Mouse (Mus musculus) natural killer cell, adult 2 months (primary cell): ENCODE results near the gene Rimbp3.
"Not testable (repeated sequence)": the region's sequence is repeated elsewhere in the genome, so short reads cannot be mapped to it uniquely, and the experiment has no call there.

Source experiments
- DNase-seq, 2 experiments: peaks; one replicate each; pipeline ENCODE4 v3.0.0; 2022; ENCODE audit warnings: low spot score in 2 of 2

Rimbp3 gene

DNA sequence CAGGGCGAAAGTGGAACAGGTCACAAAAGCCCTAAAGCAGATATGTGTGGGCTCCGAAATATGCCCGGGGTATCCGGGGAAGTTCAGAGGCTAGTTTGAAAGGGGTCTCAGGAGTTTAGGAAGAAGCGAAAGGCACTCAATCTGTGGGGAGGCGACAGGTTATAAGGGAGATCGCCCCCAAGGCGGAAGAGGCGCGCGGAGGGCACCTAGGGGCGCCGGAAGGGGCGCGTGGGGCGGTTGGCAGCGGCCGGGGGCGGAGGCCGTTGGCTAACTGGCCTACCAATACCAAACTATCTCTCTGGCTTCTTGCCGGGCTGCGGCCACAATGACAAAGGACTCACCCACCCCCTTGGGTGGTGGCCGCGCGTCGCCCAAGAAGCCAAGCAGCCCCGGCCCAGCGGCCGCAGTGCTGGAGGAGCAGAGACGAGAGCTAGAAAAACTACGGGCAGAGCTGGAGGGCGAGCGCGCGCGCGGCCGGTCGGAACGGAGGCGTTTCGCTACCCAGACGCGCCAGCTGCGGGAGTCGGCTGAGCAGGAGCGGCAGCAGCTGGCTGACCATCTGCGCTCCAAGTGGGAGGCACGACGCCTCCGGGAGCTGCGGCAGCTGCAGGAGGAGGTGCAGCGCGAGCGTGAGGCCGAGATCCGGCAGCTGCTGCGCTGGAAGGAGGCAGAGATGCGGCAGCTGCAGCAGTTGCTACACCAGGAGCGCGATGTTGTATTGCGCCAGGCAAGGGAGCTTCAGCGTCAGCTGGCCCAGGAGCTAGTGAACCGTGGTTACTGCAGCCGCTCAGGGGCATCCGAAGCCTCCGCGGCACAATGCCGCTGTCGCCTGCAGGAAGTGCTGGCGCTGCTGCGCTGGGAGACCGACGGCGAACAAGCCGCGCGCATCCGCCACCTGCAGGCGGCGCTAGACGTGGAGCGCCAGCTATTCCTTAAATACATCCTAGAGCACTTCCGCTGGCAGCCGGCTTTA lies at the start of gene Rimbp3:
TSS of gene Rimbp3 (plus strand) at position 215 of the 973 bp plus-strand sequence.
- peak; percentile 49 to 69 for DNase-seq

DNA sequence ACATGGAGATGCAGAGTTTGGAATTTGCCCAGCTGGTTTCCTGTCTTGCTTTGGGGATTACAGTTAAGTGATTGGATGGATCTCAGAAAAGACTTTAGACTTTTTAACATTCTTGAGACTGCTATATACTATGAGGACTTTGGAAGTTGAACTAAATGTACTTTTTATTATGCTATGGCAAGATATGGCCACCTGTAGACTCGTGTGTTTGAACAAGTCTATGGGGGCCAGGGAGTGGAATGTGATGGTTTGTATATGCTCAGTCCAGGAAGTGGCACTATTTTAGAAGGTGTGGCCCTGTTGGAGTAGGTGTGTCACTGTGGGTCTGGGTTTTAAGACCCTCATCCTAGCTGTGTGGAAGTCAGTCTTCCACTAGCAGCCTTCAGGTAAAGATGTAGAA lies 42.9 kb upstream of the Rimbp3 start:
- DNase-seq: not testable (repeated sequence)

DNA sequence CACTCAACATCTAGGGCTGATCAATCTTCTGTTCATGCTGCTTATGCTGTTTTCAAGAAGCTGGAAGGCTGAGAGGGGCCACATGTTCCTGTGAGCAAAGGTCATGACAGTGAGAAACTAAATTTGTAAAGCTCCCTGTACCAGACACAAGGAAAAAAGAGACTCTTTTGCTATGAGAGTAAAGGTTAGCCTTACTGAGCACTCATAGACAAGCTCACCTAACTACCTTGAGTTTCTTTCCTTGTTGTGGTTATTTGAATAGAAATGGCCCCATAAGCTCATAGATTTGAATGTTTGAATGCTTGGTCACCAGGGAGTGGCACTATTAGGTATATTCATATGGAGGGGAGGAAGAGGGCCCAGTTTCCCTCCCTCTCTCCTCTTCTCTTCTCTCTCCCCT lies 41.2 kb upstream of the Rimbp3 start:
- DNase-seq: no peak

DNA sequence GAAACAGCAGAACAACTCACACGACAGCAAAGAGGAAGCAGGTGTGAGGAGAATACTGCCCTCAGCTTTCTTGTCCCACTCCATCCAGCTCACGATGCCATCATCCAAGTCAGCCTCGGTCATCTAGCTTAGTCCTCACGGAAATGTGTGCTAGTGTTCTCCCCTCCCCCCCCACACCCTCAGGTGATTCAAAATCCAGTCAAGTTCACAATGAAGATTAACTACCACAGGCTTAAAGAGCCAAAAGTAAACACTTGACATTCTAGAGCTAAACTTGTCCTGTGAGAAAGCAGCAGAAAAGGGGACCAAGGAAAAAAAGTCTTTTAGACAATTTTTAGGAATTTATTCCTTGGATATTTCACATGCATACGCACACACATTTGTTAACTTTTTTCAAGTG lies 40.4 kb upstream of the Rimbp3 start:
- DNase-seq: no peak

DNA sequence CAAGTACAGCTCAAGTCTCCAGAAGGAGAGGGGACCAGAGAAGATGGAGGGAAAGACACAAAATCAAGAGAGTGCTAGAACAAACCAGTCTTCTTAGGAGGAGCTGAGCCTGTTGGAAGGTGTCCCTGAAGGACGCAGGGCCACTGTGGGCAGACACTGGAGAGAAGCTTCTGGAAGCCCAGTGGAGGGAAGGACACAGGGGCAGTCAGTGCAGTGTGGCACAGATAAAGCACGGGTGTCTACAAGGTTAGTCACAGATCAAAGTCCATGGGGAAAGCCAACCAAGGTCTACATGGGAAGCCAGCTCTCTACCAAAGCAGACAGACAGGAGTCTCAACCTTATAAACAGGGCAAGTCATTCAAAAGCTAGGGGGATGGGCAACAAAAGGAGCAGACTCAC lies 32.6 kb upstream of the Rimbp3 start:
- DNase-seq: no peak

DNA sequence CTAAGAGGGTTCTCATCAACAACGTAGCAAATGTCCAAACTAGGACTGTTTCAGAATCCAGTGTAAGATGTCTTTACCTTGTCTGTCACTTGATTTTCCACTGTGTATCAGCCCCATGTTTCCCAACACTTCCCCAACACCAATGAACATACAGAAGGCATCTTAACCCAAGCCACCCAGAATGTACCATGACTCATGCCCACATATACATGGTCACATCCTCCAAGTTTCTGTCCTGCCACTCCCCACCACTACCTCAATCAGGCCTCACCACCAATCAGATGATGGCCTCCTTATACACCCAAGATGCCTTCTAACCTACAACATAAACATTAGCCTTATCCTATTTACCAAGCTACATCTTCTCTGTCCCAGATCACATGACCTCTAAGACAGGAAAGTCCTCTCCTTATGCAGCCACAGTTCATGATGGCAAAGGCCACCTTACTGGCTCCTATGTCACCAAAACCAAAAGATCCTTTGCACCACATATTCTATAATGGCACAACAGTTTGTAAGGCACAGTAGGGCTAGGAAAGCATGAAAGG lies 30.7 kb upstream of the Rimbp3 start:
- DNase-seq: peak in 1 of 2 experiments; percentile 6

DNA sequence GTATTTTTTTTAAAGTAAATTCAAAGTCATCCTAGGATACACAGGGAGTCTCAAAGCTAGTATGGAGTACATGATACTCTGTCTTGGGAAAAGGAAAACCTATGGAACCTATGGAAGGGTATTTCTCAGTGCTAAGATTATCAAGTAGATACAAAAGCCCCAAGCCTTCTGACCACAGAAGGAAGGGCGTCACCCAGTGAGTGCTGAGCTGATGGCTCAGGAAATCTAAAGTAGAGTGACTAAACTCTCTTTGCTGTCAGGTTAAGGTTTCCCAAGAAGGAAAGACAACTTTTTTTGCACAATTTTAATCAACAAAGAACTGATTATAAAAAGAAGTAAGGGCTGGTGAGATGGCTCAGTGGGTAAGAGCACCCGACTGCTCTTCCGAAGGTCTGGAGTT lies 28.7 kb upstream of the Rimbp3 start:
- DNase-seq: peak in 1 of 2 experiments; percentile 13

DNA sequence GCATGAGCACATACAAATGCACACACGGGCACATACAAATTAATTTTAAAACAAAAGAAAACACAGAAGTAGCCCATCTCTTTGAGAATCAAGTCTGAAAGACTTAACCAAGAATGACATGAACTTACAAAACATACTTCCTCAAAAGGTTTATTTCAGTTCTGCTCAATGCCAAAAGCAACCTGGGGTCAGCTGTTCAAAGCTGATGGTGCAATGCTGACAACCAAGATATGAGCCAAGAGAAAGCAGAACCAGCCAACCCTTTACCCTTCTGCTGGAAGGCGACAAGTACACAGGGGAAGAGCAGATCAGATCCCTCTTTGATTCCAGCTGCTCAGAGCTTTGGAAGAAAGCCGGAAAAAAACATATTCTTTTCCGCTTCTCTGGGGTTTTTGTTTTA lies 27.0 kb upstream of the Rimbp3 start:
- DNase-seq: peak in 1 of 2 experiments; percentile 44

DNA sequence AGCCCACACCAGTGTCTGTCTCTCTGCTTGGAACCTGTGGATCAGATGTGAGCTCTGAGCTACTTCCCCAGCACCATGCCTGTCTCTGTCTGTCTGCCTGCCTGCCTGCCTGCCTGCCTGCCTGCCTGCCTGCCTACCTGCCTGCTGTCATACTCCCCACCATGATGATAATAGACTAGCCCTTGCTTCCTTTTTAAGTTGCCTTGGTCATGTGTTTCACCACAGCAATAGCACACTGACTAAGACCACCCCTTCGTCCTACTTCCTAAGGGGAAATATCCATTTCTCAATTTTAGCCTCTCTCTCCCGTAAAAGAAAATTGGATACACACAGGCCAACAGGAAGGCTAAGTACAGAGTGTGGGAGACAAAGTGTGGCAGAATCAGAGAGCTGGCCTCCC lies 26.3 kb upstream of the Rimbp3 start:
- DNase-seq: no peak

DNA sequence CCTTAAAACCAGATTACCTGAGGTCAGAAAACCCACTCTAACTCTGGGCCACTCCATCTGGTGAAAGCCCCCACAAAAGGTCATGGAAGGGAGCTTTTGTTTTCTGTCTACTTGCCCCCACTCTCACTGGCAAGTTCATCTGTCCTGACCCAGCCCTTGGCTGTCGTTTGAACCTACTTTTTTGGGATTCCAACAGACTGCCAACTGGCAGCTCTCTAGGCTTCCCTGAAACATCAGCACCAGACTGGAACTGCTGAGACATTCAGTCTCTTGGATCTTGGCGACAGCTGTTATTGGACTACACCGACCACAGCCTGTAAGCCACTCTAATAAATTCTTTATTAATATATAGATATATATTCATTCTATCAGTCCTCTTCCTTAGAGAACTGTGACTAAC lies 25.4 kb upstream of the Rimbp3 start:
- no peak for DNase-seq

DNA sequence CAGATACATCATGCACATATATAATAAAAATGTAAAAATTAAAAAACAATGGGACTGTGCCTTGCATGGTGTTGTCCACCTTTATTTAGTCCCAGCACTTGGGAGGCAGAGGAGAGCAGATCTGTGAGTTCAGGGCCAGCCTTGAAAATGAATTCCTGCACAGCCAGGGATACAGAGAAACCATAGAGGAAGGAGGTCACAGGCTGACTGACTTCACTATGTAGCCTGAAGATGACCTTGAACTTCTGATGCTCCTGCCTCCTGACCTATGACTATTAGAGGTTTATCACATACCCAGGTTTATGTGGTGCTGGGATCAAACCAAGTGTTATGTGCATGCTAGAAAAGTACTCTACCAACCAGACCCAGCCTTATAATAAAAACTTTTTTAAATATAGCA lies 22.9 kb upstream of the Rimbp3 start:
- DNase-seq: no peak

DNA sequence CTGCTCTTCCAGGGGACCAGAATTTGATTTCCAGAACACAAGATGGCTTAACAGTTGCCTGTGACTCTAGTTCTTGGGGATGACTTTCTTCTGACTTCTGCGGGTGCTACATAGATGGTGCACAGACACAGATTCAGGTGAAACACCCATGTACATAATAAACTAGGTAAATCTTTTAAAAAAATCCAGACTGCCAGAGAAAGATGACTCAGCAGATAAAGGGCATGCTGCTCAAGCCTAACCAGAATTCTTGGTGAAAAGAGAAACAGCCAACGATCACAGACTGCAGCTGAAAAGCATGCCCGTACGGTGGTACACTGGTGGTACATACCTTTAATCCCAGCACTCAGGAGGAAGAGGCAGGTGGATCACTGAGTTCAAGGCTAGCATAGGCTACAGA lies 14.6 kb upstream of the Rimbp3 start:
- DNase-seq: no peak

DNA sequence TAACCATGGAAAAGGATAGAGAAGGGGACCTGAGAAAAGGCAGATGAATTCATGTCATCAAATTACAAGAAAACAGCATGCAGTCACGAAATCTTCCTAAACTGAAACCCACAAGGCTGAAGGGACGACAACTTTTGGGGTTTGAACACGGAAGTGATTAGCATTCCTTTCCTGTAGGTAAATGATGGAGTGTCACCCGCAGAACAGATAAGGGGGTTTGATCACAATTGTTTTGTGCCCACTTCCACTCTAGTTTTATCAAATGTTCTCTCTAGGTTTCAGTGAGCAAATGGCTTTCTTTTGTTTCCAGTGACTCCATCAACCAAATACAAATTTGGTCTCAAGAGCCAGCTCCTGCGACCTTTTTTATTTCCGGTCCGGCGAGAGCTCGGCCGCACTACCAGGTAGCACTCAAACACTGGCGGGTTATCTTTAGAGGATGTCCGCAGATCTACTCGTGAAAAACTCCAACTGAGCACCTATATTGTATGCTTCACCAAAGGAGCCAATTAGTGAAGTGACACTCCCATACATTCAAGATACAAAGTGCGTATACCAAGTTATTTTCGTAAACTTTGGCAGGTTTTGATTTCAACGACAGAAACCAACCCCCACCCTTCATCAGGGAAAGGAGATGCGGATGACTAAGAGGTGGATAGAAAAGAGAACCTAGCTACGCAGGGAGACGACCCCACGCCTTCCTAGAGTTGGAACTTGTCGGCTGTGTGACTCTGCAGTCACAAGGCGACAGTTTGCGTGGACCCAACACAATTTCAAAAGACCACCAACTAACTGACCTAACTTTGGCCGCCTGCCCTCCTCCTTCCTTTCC lies 8.1 kb upstream of the Rimbp3 start:
- peak; percentile 22 to 38 for DNase-seq

DNA sequence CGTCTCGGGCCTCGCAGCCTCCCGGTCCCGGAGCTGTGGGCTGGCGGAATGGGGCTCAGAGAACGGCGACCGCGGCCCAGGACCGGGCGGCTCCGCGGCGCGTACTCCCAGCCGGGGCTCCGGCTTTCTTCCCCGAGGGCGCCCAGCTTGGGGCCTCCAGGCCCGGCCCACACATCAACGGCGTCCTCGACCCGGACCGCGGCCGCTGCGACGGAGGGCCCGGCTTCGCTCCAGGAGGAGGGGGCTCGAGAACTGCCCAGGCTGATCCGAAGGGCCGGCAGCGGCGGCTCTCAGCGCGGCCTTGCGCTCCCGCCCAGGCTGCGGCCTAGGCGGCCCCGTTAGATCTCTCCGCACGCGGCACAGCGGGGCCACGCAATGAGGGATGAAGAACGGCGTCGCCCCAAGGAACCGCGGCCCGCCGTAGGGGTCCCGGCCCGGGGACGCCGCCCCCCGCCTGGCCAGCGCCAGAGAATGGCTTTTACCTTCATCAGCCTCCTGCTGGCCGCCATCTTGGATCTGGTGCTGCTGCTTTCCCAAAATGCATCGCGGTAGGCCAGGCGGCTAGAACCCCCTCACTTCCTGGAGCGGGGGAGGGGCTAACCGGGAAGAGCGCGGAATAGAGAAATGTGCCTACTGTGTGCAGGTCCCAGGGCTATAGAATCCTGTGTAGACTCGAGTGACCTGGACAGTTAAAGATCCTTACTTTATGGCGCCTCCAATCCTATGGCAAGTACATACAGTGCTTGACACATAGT lies 7.3 kb upstream of the Rimbp3 start:
- DNase-seq: peak; percentile 69 to 77

DNA sequence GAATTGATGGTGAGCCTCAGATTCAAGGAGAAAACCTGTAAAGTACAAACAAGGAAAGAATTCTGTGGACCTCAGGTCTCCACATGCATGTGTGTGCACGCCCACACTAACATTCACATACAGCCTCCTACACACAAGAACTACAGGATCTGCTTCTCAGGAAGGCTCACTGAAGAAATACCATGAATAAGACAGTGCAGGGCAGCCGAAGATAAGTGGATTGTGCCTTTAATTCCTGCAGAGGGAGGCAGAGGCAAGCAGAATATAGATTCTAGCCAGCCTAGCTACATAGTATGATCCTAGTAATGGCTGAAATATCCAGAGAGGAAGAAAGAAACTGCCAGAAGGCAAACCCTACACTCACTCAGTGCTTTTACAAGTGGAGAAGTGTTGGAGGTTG lies 6.4 kb upstream of the Rimbp3 start:
- no peak for DNase-seq

DNA sequence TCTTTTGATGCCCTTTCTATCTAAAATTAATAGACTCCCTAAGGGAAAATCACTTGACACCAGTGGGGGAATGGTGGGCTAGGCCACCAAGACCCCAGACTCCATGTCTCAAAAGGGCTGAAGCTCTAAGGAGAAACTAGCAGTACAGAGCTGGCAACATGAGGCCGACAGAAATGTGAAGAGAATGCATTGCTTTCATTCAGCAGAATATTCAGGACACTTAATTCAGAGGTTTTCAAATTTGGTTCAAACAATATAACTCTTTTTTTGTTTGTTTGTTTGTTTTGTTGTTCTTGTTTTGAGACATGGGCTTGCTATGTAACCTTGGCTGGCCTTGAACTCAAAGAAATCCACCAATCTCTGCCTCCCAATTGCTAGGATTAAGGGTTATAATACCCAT lies 5.9 kb upstream of the Rimbp3 start, which contains the start of gene Ube2l3:
TSS of gene Ube2l3 (minus strand) at position 101 of the 400 bp plus-strand sequence.
- no peak for DNase-seq

DNA sequence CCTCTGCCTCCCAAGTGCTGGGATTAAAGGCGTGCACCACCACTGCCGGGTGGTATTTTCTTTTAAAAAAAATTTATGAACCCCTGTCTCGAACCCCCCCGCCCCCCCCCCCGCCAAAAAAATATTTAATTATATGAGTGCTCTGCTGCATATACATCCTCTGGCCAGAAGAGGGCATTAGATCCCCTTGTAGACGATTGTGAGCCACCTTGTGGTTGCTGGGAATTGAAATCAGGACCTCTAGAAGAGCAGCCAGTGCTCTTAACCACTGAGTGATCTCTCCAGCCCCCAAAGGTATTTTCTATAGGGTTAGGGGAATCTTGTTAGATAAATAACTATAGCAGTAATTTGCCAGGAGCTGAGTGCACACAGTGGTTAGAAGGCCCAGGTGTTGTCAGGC lies 3.4 kb upstream of the Rimbp3 start:
- DNase-seq: peak; percentile 49 to 64

DNA sequence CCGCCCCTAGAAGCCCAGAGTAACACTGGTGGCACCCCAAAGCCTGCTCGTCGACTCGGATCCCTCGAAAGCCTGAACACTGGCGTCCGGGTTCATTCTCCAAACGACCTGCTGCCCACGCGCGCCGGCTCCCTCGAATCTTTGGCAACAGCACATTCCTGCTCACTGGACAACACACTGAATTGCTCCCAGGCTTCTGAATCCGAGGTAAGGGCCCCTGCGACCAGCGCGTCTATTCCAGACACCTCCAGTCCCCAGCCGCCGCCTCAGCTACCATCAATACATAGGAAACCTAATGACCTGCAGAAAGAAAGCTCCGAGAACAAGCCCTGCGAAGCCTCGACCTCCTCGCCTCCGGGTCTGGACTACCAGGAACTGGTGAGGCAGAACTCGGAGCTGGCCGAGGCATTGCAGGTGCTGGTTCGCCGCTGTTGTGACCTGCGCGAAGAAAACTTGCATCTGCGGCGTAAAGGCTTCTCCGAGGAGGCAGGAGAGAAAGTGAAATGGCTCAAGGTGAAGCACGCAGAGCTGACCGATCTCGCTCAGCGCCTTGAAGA lies 1.1 kb downstream of the Rimbp3 start:
- DNase-seq: no peak

DNA sequence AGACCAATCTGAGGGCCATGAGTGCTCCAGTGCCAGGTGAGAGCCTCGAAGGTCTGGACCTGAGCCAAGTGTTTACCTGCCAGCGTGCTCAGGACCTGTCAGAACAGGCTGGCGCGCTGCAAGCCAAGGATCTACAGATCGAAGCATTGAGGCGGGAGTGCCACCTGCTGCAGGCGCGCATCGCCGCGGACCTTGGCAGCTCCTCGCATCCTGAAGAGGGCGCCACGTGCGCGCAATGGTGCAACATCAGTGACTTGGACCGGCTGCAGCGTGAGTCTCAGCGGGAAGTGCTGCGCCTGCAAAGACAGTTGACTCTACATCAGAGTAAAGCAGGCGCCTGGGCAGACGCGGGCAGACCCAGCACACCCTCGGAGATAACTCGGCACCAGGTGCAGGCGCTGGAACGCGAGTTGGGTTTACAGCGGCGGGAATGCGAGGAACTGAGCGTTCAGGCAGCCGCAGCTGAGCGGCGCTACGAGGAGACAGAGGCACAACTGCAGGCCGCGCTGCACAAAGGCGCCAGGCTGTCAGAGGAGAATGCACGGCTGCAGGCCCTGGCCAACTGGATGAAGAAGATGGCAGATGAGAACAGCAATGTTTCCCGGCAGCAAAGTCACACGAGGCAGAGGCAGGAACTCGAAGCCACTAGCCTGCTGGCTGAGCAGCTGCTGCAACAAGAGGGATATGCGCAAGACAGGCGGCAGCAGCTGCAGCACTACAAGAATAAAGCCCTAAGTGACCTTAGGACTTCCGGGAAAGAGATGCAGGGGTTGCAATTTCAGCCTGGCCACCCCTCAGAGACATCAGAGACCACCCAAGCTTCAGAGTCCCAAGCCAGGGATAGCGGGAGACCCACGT lies 1.8 kb downstream of the Rimbp3 start:
- peak; percentile 81 to 88 for DNase-seq

DNA sequence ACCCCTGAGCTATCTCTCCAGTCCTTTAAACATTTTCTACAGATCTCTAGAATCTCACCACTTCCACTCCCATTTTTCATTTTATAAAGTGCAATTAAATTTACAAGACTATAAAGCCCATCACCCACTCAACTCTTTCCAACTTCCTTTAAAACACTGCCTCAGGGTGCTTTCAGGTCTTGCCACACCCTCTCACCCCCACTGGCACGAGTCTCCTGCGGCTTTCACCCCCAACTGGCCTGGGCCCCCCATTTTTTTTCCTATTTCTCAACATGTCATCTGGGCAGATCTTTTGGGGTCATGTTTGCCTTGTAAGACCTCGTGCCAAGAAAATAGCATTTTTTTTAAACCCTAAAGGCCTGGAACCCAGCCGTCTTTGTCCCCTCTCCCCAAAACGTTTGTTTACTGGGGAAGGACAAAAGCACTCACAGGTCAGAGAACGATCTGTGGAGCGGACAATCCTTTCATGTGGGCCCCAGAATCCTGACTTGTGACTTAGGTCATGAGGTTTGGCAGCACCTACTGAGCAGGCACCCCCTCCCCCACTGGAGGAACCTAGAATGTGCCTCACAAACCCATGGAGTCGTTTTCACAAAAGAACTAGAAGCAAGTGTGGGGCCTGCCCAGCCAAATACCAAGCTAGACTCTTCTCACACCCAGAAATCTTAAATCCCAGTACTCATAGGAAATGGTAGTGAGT lies 8.7 kb downstream of the Rimbp3 start:
- DNase-seq: no peak
